Mouse (Mus musculus) liver, adult 2 months (tissue): ENCODE results near the gene Tspan11.

Experiments used
- CTCF ChIP-seq: fragments of 200-500 bp; IDR thresholded peaks from 2 replicates; pipeline ENCODE4 v1.5.1; 2011; ENCODE audit warnings: low read depth, low read length, control low read depth
- POLR2A ChIP-seq: fragments of 200-500 bp; IDR thresholded peaks from 2 replicates; pipeline ENCODE4 v1.6.1; 2011; ENCODE audit warnings: low read length, control low read depth; ENCODE audit not compliant: insufficient read depth; ENCODE audit errors: extremely low read depth

- TF ChIP-seq POLR2A (no peak), CTCF (no peak)
These were observed 62.5 kb downstream of the Tspan11 start for GRCm38 (mm10) chr6:127949885-127950284.
